Mouse (Mus musculus): Measurements from ENCODE around the gene Anp32e.

- TF ChIP-seq CTCF (IDR thresholded peaks at IDR 0.05; ENCODE audit: low read depth, low read length): no peak
- TF ChIP-seq POLR2AphosphoS5 (IDR thresholded peaks at IDR 0.05; ENCODE audit: insufficient replicate concordance, low read depth, low read length): no peak
- no peak for TF ChIP-seq TAL1 (conservative IDR thresholded peaks at IDR 0.05; ENCODE audit: low read depth, low read length)
- no peak for TF ChIP-seq GATA1 (IDR thresholded peaks at IDR 0.05; ENCODE audit: borderline replicate concordance, low read length)
Measured at GRCm38 (mm10) chr3:95902373-95902625, 26.7 kb upstream of the Anp32e start.
